Mouse (Mus musculus) c-Kit-negative CD71-positive TER-119-positive erythroid progenitor cells, embryonic 14.5 days (primary cell): ENCODE data around the gene Cd55.
"Not testable (repeated sequence)": the region's sequence is repeated elsewhere in the genome, so short reads cannot be mapped to it uniquely, and the experiment has no call there.

Experiments used
- DNase-seq: peaks from one replicate; pipeline ENCODE4 v3.0.0-alpha.2; 2013; ENCODE audit warnings: low read depth, low spot score

Cd55 gene

GRCm38 (mm10) chr1:130422664-130423111 is 39.9 kb downstream of the Cd55 start, which contains the start of gene Cd55b:
TSS of gene Cd55b (minus strand) at chr1:130423009.
- no peak for DNase-seq

- DNase-seq = not testable (repeated sequence)
Observed at GRCm38 (mm10) chr1:130422033-130422432, 40.5 kb downstream of the Cd55 start.

GRCm38 (mm10) chr1:130397109-130397508 is 65.4 kb downstream of the Cd55 start:
- not testable (repeated sequence) for DNase-seq
